Mouse (Mus musculus) NIH3T3 (cell line): Measurements from ENCODE around the gene Ecpas.

Source experiments
- DNase-seq: peaks from one replicate; pipeline ENCODE4 v3.0.0-alpha.2; 2012; ENCODE audit warnings: low read depth

Gene Ecpas

GRCm38 (mm10) chr4:58911069-58911830 lies 1.3 kb downstream of the Ecpas start:
- DNase-seq: peak; percentile 72

- DNase-seq: peak; percentile 16
Observed at GRCm38 (mm10) chr4:58910175-58911068, 2.1 kb downstream of the Ecpas start.

GRCm38 (mm10) chr4:58907453-58907852 lies 5.1 kb downstream of the Ecpas start:
- DNase-seq: no peak

GRCm38 (mm10) chr4:58898318-58898717 lies 14.2 kb downstream of the Ecpas start:
- peak; percentile 20 for DNase-seq

GRCm38 (mm10) chr4:58897436-58897835 lies 15.1 kb downstream of the Ecpas start:
- DNase-seq: no peak

GRCm38 (mm10) chr4:58894399-58894798 lies 18.1 kb downstream of the Ecpas start:
- no peak for DNase-seq

- DNase-seq: no peak
Observed at GRCm38 (mm10) chr4:58890035-58890782, 22.3 kb downstream of the Ecpas start.

GRCm38 (mm10) chr4:58888568-58888967 lies 24.0 kb downstream of the Ecpas start:
- DNase-seq: no peak

- peak; percentile 16 for DNase-seq
Observed at GRCm38 (mm10) chr4:58887626-58888025, 24.9 kb downstream of the Ecpas start.

GRCm38 (mm10) chr4:58886778-58887177 lies 25.8 kb downstream of the Ecpas start:
- DNase-seq: no peak

GRCm38 (mm10) chr4:58885341-58885740 lies 27.2 kb downstream of the Ecpas start:
- DNase-seq: no peak

- no peak for DNase-seq
Observed at GRCm38 (mm10) chr4:58883841-58884240, 28.7 kb downstream of the Ecpas start.

- no peak for DNase-seq
Observed at GRCm38 (mm10) chr4:58874373-58874772, 38.2 kb downstream of the Ecpas start.

- peak; percentile 96 for DNase-seq
Observed at GRCm38 (mm10) chr4:58867242-58867641, 45.3 kb downstream of the Ecpas start.

- DNase-seq: no peak
Observed at GRCm38 (mm10) chr4:58832908-58833307, 79.6 kb downstream of the Ecpas start.

GRCm38 (mm10) chr4:58825921-58826320 lies 86.6 kb downstream of the Ecpas start:
- peak; percentile 86 for DNase-seq

- DNase-seq: no peak
Observed at GRCm38 (mm10) chr4:58787616-58788015, 124.9 kb downstream of the Ecpas start, which contains the start of gene Olfr267. Olfr267 (minus strand) TSS chr4:58787716.

GRCm38 (mm10) chr4:58786659-58787058 lies 125.9 kb downstream of the Ecpas start:
- DNase-seq: peak; percentile 23

GRCm38 (mm10) chr4:58763417-58763816 lies 149.1 kb downstream of the Ecpas start:
- DNase-seq: peak; percentile 52

- DNase-seq: peak; percentile 72
Observed at GRCm38 (mm10) chr4:58749510-58749909, 163.0 kb downstream of the Ecpas start.

GRCm38 (mm10) chr4:58749101-58749500 lies 163.4 kb downstream of the Ecpas start:
- peak; percentile 83 for DNase-seq
